Mouse (Mus musculus): ENCODE measurements around the gene Cuedc2.

The Cuedc2 gene

DNA sequence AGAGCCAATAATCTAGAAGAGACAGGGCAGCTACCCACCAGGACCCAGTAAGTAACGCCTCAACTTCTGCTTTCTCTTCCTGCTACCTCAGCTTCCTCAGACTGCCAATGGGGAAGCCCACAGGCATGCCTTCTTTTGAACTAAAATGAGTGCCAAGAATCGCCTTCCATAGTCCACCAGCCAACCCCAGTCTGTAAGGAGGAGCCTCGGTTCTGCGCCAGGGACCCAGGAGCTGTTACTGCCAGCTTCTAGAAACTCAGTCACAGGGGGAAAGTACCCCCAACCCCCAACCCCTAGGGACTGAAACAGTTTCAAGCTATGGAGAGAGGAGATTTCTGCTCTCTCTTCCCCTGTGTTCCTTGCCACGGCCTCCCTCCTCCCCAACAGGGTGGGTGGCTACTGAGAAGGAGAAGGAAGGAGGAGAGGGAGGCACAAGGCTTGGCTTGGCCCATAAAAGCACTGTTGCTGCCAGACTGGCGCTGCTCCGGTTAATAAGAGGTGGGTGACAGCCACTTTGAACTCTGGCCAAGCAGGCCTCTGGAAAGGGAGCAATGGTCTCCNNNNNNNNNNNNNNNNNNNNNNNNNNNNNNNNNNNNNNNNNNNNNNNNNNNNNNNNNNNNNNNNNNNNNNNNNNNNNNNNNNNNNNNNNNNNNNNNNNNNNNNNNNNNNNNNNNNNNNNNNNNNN lies 927 bp upstream of the Cuedc2 start:
- peak; percentile 62 to 63 for DNase-seq (ENCODE audit: low spot score in 2 of 2)

DNA sequence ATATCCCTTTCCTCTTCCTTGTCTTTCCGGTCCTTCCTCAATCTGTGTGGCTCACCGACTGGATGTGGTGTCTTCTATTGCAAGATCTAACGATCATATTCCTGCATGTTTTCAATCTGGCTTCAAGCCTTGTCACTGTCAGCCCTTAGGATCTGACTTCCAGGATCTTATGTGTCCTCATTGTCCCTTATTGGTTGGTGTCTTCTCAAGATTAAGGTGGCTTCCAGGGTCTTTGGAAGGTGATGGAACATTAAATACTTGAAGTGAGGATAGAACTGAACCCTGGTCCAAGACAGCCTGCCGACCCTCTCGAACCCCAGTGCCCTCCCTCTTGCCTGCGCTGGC lies 412 bp upstream of the Cuedc2 start:
- DNase-seq (ENCODE audit: low spot score in 2 of 2), result no peak

DNA sequence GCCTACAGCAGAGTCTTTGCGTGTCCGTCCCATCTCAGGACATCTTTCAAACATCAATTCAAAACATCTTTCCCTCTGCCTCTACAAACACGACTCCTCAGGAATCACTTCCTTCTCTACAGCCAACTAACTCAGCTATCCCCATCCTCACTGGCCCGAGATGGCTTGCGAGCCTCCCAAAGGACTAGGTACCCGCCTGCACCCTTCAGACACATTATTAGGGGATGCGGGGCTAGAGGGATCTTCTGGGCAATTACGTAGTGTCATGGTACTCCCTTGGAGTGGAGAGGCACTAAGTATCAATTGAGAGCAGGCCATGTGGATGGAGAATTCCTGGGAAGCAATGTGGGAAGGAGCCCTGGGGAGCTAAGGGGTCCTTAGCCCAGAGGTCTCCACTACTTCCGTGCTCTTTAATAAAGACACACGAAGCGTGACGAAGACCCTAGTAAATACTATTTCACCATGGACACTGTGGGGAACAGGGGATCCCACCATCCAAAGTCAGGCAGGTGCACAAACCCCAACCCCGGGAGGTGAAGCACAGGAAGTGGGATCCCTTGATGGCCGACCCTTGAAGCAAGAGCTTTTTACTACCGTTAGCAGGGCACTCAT lies 677 bp downstream of the Cuedc2 start:
- no peak for DNase-seq (ENCODE audit: low spot score in 2 of 2)

DNA sequence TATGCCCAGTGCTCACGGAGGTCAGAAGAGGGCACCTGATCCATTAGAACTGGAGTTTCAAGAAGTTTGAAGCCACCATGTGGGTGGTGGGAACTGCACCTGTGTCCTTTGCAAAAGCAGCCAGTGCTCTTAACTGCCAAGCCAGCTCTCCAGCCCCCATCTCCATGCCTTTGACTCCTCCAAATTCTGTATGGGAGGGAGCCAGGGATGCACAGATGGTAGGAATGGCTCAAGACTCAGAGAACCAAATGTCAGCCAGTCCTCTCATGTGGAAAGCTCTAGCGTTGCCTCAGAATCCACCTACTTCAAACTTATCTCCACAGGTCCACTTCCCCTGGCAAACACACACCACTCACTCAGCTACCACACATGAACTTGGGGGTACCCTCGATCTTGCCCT lies 4.6 kb downstream of the Cuedc2 start:
- DNase-seq (ENCODE audit: low spot score in 2 of 2), result no peak

DNA sequence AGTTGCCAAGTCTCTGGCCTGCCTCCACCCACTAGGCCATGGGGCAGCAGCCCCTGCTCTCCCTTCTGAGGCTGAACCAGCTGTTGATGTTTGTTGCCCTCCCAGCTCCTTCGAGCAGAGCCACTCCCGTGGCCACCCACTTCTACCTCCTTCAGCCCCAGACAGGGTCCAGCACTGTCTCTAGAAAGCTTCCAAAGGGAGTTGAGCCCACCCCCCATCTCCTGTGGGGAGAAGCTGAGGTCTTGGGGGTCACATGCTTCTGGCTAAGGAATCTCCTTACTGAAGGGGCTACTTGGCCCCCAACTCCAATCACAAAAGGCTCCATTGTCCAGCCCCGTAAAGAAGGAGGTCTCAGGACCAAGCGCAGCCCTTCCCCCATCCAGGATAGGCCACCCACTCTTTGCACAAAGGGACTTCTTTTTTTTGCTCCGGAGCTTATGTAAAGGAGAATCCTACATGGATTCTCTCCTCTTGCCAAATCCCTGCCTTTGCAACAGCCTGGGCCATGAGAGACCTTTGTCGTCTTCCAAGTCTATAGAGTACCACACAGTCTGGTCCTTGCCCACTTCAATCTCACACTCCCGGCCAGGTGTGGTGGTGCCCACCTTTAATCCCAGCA lies 5.7 kb downstream of the Cuedc2 start:
- DNase-seq (ENCODE audit: low spot score in 2 of 2), result no peak

DNA sequence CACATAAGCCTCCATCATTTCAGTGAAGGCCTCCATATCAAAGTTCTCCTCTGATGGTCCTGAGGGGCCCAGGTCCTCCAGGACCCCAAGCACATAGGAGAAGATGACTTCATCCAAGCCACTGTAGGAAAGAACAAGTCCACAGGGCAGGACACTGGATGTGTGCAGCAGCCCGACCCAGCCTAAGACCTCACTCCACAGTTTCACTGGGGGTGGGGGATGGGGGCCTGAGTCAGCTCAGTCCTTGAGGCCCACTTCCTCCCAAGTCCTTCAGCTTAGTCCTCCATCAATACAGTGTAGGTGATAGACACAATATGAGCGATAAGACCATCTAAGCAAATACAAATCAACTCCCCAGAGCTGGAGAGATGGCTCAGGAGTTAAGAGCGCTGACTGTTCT lies 6.6 kb downstream of the Cuedc2 start:
- DNase-seq (ENCODE audit: low spot score in 2 of 2), result no peak

DNA sequence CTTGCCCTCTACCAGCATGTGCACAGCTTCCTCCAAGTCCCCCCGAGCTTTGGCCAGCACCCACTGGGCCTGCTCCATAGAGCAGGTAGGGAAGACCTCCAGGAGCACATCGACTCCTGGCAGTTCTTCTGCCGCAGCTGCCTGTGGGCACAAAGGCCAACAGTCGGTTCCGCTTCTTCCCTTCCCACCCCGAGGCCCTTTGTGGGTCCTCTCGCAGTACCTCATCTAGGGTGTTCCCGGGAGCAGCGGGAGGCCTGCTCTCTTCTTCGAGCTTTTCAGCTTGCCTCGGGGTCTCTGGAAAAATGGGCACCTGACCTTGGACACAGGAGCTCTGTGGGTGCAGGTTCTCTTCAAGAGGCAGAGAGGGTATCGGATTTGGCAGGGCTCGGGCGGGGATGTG lies 7.2 kb downstream of the Cuedc2 start:
- DNase-seq (ENCODE audit: low spot score in 2 of 2), result no peak

DNA sequence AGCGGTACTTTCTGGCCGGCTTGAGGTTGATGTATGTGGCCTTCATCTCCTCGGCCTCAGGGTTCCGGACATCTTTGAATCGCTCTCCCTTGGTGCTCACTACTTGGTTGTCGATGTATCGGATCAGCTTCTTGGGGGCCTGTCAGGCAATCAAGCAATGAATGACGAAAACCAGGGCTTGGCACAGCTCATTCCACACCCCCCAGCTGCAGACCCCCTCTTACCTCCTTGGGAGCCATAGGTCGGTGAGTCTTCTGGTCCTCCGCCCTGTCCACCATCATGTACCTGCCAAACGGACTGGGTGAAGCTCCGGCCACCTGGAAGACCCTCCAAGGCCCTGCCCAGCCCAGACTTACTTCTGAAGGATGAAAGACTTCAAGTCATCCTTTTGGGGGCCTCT lies 7.8 kb downstream of the Cuedc2 start:
- no peak for DNase-seq (ENCODE audit: low spot score in 2 of 2)

DNA sequence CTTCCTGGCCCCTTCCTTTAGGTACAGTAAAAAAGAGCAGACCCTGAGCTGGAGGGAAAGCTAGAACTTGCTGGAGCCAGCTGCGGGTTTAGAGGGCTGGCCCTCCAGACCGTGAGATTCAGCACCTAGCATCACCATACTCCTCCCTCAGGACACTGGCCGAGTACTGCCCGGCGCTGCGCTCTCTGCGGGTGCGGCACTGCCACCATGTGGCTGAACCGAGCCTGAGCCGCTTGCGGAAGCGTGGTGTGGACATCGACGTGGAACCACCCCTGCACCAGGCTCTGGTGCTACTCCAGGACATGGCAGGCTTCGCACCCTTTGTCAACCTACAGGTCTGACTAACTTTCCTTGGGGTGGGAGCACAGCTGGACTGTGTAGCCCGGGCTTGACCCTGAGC lies 8.6 kb downstream of the Cuedc2 start:
- DNase-seq (ENCODE audit: low spot score in 2 of 2), result peak; percentile 73 to 77

DNA sequence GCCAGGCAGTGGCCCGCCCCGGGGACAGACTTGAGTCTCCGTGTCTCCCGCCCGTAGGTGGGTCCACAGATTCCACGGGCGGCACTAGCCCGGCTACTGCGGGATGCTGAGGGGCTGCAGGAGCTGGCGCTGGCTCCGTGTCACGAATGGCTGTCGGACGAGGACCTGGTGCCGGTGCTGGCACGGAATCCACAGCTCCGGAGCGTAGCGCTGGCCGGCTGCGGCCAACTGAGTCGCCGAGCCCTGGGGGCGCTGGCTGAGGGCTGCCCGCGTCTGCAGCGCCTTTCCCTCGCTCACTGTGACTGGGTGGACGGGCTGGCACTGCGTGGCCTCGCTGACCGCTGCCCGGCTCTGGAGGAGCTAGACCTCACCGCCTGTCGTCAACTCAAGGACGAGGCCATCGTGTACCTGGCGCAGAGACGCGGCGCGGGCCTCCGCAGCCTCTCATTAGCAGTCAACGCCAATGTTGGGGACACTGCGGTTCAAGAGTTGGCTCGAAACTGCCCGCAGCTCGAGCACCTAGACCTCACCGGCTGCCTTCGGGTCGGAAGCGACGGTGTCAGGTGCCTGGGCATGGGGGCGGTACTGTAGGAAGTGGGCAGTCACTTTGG lies 9.4 kb downstream of the Cuedc2 start:
- no peak for DNase-seq (ENCODE audit: low spot score in 2 of 2)

DNA sequence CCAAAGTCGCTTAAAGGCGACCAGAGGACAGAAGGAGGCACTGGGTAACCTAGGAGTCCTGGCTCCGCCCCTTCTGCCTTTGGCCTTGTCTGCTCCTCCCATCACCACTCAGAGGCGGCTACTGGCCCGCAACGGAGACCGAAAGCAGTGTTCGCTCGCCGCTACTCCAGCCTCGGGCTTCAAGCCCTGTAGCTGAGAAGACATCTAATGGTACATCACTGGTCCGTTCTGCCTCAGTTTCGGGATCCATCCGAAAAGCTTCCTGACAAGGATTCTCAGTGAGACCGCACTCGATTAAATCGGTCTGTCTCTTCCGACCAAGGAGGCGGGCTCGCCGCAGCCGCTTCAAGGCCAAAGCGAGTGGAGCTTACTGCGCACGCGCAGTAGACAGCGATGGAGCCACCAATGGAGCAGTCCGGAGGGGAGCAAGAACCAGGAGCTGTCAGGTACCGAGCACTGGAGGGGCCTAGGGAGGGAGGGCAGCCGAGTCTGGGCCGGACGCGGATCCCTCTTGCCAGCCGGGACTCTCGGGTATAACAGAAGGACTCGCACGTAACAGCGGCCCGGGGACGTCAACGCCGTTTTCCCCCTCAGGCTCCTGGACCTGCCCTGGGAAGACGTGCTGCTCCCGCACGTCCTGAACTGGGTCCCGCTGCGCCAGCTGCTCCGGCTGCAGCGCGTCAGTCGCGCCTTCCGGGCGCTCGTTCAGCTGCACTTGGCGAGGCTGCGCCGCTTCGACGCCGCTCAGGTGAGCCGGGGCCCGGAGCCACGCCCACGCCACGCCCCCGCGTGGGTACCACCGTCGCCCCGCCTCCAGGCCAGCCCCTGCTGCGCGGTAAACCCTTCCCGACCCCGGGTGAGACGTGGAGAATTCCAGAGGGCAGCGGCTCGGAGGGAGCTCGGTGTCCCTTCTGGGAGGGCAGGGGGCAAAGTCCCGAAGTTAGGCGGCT lies 10.1 kb downstream of the Cuedc2 start, which contains the start of gene Fbxl15:
Gene Fbxl15, plus strand, starts transcription at position 104 of the 950 bp plus-strand sequence.
- peak; percentile 93 to 95 for DNase-seq (ENCODE audit: low spot score in 2 of 2)

DNA sequence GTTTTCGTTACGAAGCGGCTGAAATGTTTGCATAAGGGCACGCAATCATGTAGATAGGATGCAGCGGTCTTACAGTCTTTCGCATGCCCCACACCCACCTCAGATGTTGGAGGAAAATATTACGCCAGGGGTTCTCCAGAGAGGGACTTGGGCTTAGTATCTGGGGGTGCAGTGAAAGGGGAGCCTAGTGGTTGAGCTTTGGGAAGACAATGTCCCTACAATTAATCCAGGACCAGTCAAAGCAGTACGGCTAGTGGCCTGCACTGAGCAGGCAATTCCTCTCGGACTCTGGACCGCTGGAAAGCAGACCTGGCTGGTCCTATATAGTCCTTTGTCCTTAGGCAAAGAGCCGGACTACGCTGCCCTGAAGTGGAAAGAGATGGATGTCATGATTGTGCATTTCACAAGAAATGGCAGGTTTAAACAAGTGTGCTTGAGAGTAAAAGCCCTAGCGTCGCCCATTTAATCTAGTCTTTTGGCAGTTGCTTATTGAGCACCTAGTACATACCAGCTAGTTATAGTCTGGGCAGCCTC lies 10.9 kb downstream of the Cuedc2 start:
- no peak for DNase-seq (ENCODE audit: low spot score in 2 of 2)

DNA sequence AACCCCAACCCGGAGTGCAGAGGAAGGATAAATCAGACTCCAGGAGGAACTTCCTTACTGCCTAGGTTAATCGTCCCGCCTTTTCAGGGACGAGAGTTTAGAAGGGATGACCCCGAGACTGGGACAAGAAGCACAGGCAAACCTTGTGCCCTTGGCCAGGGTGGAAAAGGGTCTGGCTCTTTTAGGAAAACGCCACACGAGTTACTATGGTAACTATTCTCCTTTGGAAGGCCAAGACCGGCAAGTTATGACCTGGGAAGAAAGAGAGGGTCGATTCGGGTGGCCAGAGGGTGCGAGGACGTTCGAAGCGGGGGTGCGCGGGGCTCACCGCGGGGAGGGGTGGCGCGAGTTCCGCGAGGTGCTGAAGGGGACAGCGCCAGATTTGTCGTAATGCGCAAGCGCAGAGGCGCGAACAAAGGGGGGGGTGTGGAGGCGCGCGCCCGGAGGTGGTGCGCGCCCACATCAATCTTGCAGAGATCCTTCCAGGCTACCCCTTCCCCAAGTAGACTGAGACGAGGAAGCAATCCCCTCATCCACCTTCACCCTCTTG lies 11.7 kb downstream of the Cuedc2 start, which contains the start of gene Psd:
Gene Psd, minus strand, starts transcription at position 401 of the 550 bp plus-strand sequence.
- DNase-seq (ENCODE audit: low spot score in 2 of 2), result no peak

DNA sequence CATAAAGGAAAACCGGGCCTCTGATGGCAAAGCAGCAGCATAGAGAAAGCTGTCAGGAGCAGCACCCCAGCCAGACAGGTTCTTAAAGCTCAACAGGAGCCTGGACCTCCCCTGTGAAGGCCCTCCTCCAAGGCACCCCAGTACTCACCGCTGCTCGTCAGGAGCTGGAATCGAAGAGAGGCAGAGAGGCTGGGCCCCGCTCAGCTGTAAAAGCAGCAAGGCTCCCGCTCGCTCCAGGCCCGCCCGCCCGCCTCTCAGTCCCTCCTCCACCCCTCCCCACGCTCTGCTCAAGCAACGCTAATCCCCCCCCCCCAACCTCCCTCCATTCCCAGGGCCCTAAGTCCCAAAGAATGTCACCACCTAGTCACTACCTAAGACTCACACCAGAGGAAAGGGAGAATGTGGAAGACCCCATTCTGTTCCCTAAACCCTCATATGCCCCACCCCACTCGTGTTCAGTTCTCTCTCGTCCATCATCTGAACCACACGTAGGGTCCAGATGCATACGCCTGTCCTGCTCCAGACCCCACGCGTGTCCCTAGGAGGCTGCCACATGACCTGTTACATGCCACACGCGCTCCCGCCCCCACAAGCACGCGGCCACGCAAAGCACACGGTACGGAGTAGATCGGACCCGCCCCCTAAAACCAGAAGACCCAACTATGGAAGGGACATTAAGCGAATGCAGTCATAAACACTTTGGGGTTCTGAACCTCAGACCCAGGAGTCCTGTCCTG lies 12.3 kb downstream of the Cuedc2 start:
- no peak for DNase-seq (ENCODE audit: low spot score in 2 of 2)

DNA sequence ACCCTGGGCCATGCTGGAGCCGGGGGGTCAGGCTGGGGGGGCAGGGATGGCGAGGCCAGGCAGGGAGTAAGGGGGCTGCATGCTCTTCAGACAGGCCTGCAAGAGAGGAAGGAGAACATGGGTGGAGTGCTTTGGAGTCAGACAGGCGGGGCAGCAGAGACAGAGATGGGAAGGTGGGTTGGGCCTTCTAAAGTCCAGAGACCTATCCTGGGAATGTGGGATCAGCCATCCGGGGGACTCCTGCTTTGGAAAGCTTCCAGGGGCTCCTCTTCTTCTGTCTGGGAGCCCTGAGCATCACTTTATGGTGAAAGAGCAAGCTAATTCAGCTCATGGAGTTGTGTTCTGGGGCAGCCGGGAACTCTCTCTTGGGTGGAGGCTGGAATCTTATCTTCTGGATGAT lies 13.6 kb downstream of the Cuedc2 start:
- DNase-seq (ENCODE audit: low spot score in 2 of 2), result no peak

DNA sequence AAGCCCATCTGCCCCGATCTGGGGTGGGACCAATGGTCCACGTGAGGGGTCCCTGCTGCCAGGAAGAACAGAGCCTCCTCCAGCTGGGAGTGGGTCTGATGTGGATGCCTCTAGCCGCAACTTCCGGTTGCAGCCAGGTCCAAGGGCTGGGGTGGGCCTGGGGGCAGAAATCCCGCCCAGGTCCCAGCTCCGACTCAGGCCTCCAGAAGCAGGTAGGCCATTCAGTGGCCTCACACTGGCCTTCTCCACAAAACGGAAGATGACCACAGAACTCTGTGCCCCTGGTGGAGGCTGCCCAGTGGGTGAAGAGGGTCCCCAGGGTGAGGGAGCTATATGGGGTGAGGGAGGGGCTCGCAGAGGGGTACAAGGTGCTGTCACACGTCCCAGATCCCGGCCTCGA lies 14.1 kb downstream of the Cuedc2 start:
- no peak for DNase-seq (ENCODE audit: low spot score in 2 of 2)

DNA sequence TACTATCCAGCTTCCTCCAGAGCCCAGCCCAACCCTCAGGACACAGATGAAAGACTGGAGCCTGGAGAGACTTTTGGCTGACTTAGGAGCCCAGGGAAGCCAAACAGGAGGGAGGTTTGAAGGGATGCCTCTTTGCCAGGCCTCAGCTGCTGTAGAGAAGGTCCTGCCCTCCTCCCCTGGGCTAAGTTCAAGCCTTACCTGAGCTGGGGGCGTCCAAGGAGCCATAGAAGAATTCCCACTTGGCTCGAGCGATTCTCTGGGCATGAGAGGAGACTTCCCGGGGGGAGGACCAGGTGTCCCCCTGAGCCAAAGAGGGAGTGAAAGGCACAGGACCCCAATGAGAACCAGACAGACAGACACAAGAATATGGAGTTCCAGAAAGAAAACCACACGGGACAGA lies 14.8 kb downstream of the Cuedc2 start:
- DNase-seq (ENCODE audit: low spot score in 2 of 2), result no peak

DNA sequence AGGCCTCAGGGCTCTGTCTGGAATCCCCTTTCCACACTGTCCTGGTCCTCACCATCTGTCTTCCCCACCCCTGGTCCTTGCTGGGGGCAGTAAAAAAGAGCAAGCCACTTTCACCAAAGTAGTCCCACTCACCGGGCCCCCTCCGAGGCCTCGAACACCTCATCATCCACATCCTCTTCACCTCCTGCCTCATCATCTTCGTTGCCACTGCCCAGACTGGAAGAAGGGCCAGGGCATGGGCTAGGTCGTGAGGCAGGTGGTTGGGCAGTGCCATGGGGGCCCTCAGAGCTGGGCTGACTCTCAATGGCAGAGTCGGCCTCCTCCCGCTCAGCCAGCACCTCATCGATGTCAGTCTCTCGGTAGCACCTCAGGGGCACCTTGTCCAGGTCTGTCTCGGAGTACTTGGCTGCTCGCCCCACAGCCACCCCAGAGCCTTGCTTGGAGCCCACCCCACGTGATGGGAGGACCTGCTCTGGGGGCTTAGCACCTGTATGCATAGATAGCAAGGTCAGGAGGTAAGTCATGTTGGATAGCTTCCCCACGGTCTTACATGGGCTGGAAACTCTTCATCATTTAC lies 15.4 kb downstream of the Cuedc2 start:
- no peak for DNase-seq (ENCODE audit: low spot score in 2 of 2)

DNA sequence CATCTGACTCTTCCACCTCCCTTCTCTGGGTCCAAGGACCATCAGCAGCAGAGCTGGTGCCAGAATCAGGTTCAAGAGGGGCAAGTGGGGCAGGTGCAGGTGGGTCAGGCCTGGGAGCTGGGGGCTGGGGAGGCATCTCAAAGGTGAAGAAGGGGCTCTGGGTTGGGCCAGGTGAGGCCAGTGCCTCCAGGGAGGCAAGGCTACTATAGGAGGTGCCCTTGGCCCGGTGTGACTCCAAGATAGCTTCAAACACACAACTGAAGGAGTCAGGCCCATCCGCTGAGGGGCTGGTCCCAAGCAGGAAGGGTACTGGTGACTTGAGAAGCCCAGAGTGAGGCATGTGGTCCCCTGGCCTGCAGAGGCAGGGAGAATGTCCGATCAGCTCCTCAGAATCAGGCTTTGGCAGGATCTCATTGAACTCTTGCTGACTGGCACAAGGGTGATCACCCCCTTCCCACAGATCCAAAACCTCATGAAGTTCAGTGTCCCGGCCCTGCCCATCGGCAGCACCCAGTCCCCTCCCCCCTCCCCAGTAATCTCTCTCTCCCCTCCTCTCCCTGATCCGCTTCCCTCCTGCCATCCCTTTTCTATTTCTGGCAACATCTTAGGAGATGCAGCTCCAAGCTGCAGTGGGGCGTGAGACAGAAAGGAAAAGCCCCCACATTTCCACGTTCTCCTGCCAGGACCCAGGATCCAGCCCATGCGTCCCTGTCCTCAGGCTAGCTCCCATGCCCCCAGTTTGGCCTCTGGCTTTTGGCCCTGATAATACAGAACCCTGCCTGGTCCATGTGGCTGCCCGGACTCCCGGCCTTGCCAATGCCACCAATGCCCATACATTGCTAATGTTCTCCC lies 16.1 kb downstream of the Cuedc2 start:
- no peak for DNase-seq (ENCODE audit: low spot score in 2 of 2)

All from heart, adult 9 months (tissue).